9 mouse cellular contexts compared by ENCODE assay signal in genomic region chr12:4592541-4593165, GRCm38 (mm10). TPM values are rescaled to one million over a fixed set of nuclear protein-coding genes. Genes with fewer than 3 reads are reported as not detected.
DNase-seq lines count a peak whose midpoint lies in the region; ATAC-seq and TF ChIP-seq lines count a peak whose summit lies in the region.
"Had no signal": no experiment of that assay in that cellular context is flagged by ENCODE, and none has a peak within 500 bp of the region (broad histone marks: within the 10 kb centered on the region; RNA-seq: fewer than 3 reads in every experiment).

Gene Itsn2 (plus strand): TSS chr12:4592638.
Gene Gm3625 (minus strand): TSS chr12:4592927.

- peak within 1 kb of the TSS; percentile 92 for H3K27ac ChIP-seq in brown adipose tissue, adult 24 weeks (replicated peaks; ENCODE audit: low read depth, low read length)
- H3K27ac ChIP-seq in heart, embryonic 14.5 days (replicated peaks in 1 of 2; ENCODE audit: control insufficient read depth in 1 of 2, insufficient read depth in 1 of 2, low read depth in 2 of 2, low read length in 2 of 2): peak within 1 kb of the TSS; percentile 90 to 93
- H3K27ac ChIP-seq in liver, embryonic 14.5 days: peak within 1 kb of the TSS; percentile 20; the same call in 1 of the 2 replicates
- H3K27ac ChIP-seq in stomach, embryonic 15.5 days: peak within 1 kb of the TSS; percentile 83

- peak; percentile 91 for ATAC-seq in erythroid progenitor cell, adult 5-6 weeks (replicated peaks; ENCODE audit: low FRiP score, poor library complexity, severe bottlenecking)
- peak; percentile 81 for ATAC-seq in heart, embryonic 14.5 days (ENCODE audit: insufficient number of reproducible peaks, insufficient read depth, low FRiP score, low read depth)
- ATAC-seq in liver, embryonic 14.5 days (ENCODE audit: insufficient read depth): peak; percentile 88
- peak; percentile 89 for ATAC-seq in stomach, embryonic 15.5 days (ENCODE audit: insufficient read depth, low FRiP score, low read depth)

- no peaks in the 10 kb centered on the region for H3K36me3 ChIP-seq in heart, embryonic 14.5 days (ENCODE audit: control insufficient read depth, insufficient read depth, low read length)
- H3K36me3 ChIP-seq in liver, embryonic 14.5 days (replicated peaks; ENCODE audit: control insufficient read depth, insufficient read depth, low read depth): no peaks in the 10 kb centered on the region
- no peaks in the 10 kb centered on the region for H3K36me3 ChIP-seq in stomach, embryonic 15.5 days

- no peak for TF ChIP-seq EP300 in liver, embryonic 14.5 days (IDR thresholded peaks at IDR 0.05; ENCODE audit: low read depth)

- H3K9me3 ChIP-seq in heart, embryonic 14.5 days (ENCODE audit: control insufficient read depth, low read length): no peaks in the 10 kb centered on the region
- no peaks in the 10 kb centered on the region for H3K9me3 ChIP-seq in liver, embryonic 14.5 days (ENCODE audit: control insufficient read depth, low read length)
- no peaks in the 10 kb centered on the region for H3K9me3 ChIP-seq in stomach, embryonic 15.5 days

- no peak for TF ChIP-seq CTCF in liver, embryonic 14.5 days (IDR thresholded peaks at IDR 0.05; ENCODE audit: low read depth)

- H3K4me2 ChIP-seq in heart, embryonic 14.5 days (ENCODE audit: low read length): peak within 1 kb of the TSS; percentile 83
- peak within 1 kb of the TSS; percentile 95 for H3K4me2 ChIP-seq in liver, embryonic 14.5 days (ENCODE audit: low read depth)
- H3K4me2 ChIP-seq in stomach, embryonic 15.5 days: peak within 1 kb of the TSS; percentile 86

- H3K4me1 ChIP-seq in brown adipose tissue, adult 24 weeks (ENCODE audit: control insufficient read depth, insufficient read depth, insufficient read length, low read length): no peaks in the 10 kb centered on the region
- peaks cover 2 to 9% of the 10 kb centered on the region in 2 experiments; a peak in 3 of 4 replicates for H3K4me1 ChIP-seq in heart, embryonic 14.5 days (ENCODE audit: control insufficient read depth in 2 of 2, insufficient read depth in 2 of 2, low read length in 2 of 2)
- H3K4me1 ChIP-seq in liver, embryonic 14.5 days (replicated peaks; ENCODE audit: control insufficient read depth in 2 of 2, insufficient read depth in 2 of 2, low read length in 1 of 2): peaks cover 10 to 12% of the 10 kb centered on the region in 2 experiments
- 0 out of 2 replicates have a peak, but pooled peaks cover 2% of the 10 kb centered on the region for H3K4me1 ChIP-seq in stomach, embryonic 15.5 days

- WGBS in heart, embryonic 14.5 days: 0% methylated on average over 34 of the region's 49 CpGs
- WGBS in liver, embryonic 14.5 days (ENCODE audit: insufficient replicate concordance): under 1% methylated on average over 46 of the region's 49 CpGs
- WGBS in stomach, embryonic 15.5 days: under 1% methylated on average over 46 of the region's 49 CpGs

- peak within 1 kb of the TSS; percentile 100 for H3K4me3 ChIP-seq in brown adipose tissue, adult 24 weeks (ENCODE audit: insufficient read depth, low read depth, low read length)
- peak within 1 kb of the TSS; percentile 89 to 99 for H3K4me3 ChIP-seq in heart, embryonic 14.5 days (ENCODE audit: control insufficient read depth in 1 of 2, insufficient read depth in 1 of 2, low read depth in 1 of 2, low read length in 2 of 2)
- H3K4me3 ChIP-seq in liver, embryonic 14.5 days (ENCODE audit: insufficient read depth in 1 of 2, low read depth in 2 of 2, low read length in 2 of 2): peak within 1 kb of the TSS; percentile 72 to 84
- peak within 1 kb of the TSS; percentile 75 for H3K4me3 ChIP-seq in stomach, embryonic 15.5 days (replicated peaks)

- peak; percentile 63 to 67 for DNase-seq in CD8-positive naive resting alpha-beta T cell, adult 2 months (ENCODE audit: low read depth in 2 of 2, low spot score in 2 of 2)
- DNase-seq in kidney, postnatal 10 days: peak; percentile 87
- DNase-seq in liver, embryonic 14.5 days (ENCODE audit: low read depth in 3 of 3, low spot score in 3 of 3): peak; percentile 40 to 47 (median 45)
- DNase-seq in neural tube, embryonic 10.5 days (ENCODE audit: extremely low spot score, low spot score): peak; percentile 74

- no peaks in the 10 kb centered on the region for H3K27me3 ChIP-seq in heart, embryonic 14.5 days (ENCODE audit: control insufficient read depth, insufficient read depth, low read length)
- H3K27me3 ChIP-seq in liver, embryonic 14.5 days (ENCODE audit: control insufficient read depth, insufficient read depth, low read length): no peaks in the 10 kb centered on the region
- H3K27me3 ChIP-seq in stomach, embryonic 15.5 days (replicated peaks): no peaks in the 10 kb centered on the region

- H3K9ac ChIP-seq in heart, embryonic 14.5 days (ENCODE audit: low read length): peak within 1 kb of the TSS; percentile 96
- H3K9ac ChIP-seq in liver, embryonic 14.5 days (replicated peaks): peak within 1 kb of the TSS; percentile 81
- peak within 1 kb of the TSS; percentile 68 for H3K9ac ChIP-seq in stomach, embryonic 15.5 days

RNA-seq across cellular contexts. Expression of gene Itsn2, which starts in this region (rescaled TPM):
- 20.5 and 25.3 TPM in 2 replicates for polyA plus RNA-seq in brown adipose tissue, adult 24 weeks (2012; ENCODE audit: insufficient read depth, insufficient read length, missing spikeins)
- 49.5 and 71.7 TPM in 2 replicates for total RNA-seq in erythroid progenitor cell, adult 5-6 weeks (2015; ENCODE audit: low replicate concordance)
- total RNA-seq in erythroid progenitor cell, adult 5-6 weeks (2017; ENCODE audit: low replicate concordance): 49.2 and 64.0 TPM in 2 replicates
- 47.2 and 48.4 TPM in 2 replicates for polyA plus RNA-seq in heart, embryonic 14.5 days (2014; fragmentation: Nextera tagmentation; extraction: Ambion mirVana)
- 10.8 and 13.2 TPM in 2 replicates for polyA plus RNA-seq in liver, embryonic 14.5 days (2012; rRNA removed)
- polyA plus RNA-seq in liver, embryonic 14.5 days (2014; fragmentation: Nextera tagmentation; extraction: Ambion mirVana): 22.5 and 27.2 TPM in 2 replicates
- polyA plus RNA-seq in stomach, embryonic 15.5 days (2015; fragmentation: Nextera tagmentation; extraction: Ambion mirVana): 36.0 and 38.9 TPM in 2 replicates

RNA-seq across cellular contexts. Expression of gene Gm3625, which starts in this region (rescaled TPM):
- not detected in 2 replicates for polyA plus RNA-seq in brown adipose tissue, adult 24 weeks (2012; ENCODE audit: insufficient read depth, insufficient read length, missing spikeins)
- total RNA-seq in erythroid progenitor cell, adult 5-6 weeks (2015; ENCODE audit: low replicate concordance): not detected in 2 replicates
- total RNA-seq in erythroid progenitor cell, adult 5-6 weeks (2017; ENCODE audit: low replicate concordance): not detected in 2 replicates
- not detected in 2 replicates for polyA plus RNA-seq in heart, embryonic 14.5 days (2014; fragmentation: Nextera tagmentation; extraction: Ambion mirVana)
- polyA plus RNA-seq in liver, embryonic 14.5 days (2012; rRNA removed): not detected in 2 replicates
- polyA plus RNA-seq in liver, embryonic 14.5 days (2014; fragmentation: Nextera tagmentation; extraction: Ambion mirVana): not detected in 2 replicates
- not detected in 2 replicates for polyA plus RNA-seq in stomach, embryonic 15.5 days (2015; fragmentation: Nextera tagmentation; extraction: Ambion mirVana)
- polyA plus RNA-seq: frontal cortex, adult 2 months had no signal

Comparison
In these comparisons a context has a peak if more than half of its experiments do, and no peak if none do; other contexts are left out.
1. Peak in every context shown above with its lines: DNase-seq, ATAC-seq, H3K4me3 ChIP-seq and H3K27ac ChIP-seq.
2. H3K27ac ChIP-seq: peak in every context shown above with its lines; median percentile 92 in brown adipose tissue, adult 24 weeks; 92 in heart, embryonic 14.5 days; 83 in stomach, embryonic 15.5 days; 20 in liver, embryonic 14.5 days.